Mouse (Mus musculus) ES-E14 (cell line): ENCODE data around the gene Spred3. TPM values are rescaled to one million over a fixed set of nuclear protein-coding genes. Genes with fewer than 3 reads are reported as not detected.

Source experiments
- DNase-seq: peaks from one replicate; pipeline ENCODE4 v3.0.0-alpha.2; 2013; ENCODE audit warnings: low read depth, low spot score
- H3K27ac ChIP-seq: 2 replicates; pipeline ENCODE4 v1.5.1; 2012; ENCODE audit warnings: low read depth, mild to moderate bottlenecking, low read length, moderate library complexity, mixed read lengths; ENCODE audit not compliant: poor library complexity, insufficient read depth, severe bottlenecking
- H3K36me3 ChIP-seq: 2 replicates; pipeline ENCODE4 v1.6.1; 2012; ENCODE audit warnings: mild to moderate bottlenecking, low read length, moderate library complexity, mixed read lengths; ENCODE audit not compliant: control insufficient read depth, poor library complexity, insufficient read depth, severe bottlenecking
- H3K4me1 ChIP-seq, 2 experiments: fragments of 150-350 bp in 1 of 2; sonication (generic) in 1 of 2; 2 replicates each; pipeline ENCODE4 v1.6.1; 2012; ENCODE audit warnings: low read length in 2 of 2, mild to moderate bottlenecking in 1 of 2, mixed read lengths in 1 of 2; ENCODE audit not compliant: control insufficient read depth in 2 of 2, insufficient read depth in 2 of 2, poor library complexity in 1 of 2
- H3K4me3 ChIP-seq, 2 experiments: fragments of 150-350 bp in 1 of 2; sonication (generic) in 1 of 2; 2 replicates each; pipeline ENCODE4 v1.5.1; 2012; ENCODE audit warnings: low read length in 2 of 2, low read depth in 1 of 2, mild to moderate bottlenecking in 1 of 2, mixed read lengths in 1 of 2; ENCODE audit not compliant: insufficient read depth in 1 of 2, poor library complexity in 1 of 2, severe bottlenecking in 1 of 2
- H3K9ac ChIP-seq: 2 replicates; pipeline ENCODE4 v1.6.1; 2012; ENCODE audit warnings: low read depth, mild to moderate bottlenecking, low read length, mixed read lengths; ENCODE audit not compliant: poor library complexity, insufficient read depth, severe bottlenecking
- H3K9me3 ChIP-seq: fragments of 150-350 bp; sonication (generic); 2 replicates; pipeline ENCODE4 v1.6.1; 2012; ENCODE audit warnings: low read depth, mild to moderate bottlenecking, low read length; ENCODE audit not compliant: control insufficient read depth, insufficient read depth
- CHD2 ChIP-seq: IDR thresholded peaks from 2 replicates; pipeline ENCODE4 v1.6.1; 2014; ENCODE audit warnings: mild to moderate bottlenecking, low read depth, low read length, inconsistent platforms
- HCFC1 ChIP-seq: IDR thresholded peaks from 2 replicates; pipeline ENCODE4 v1.6.1; 2012; ENCODE audit warnings: low read length, inconsistent platforms, borderline replicate concordance; ENCODE audit not compliant: insufficient read depth
- MAFK ChIP-seq: IDR thresholded peaks from 2 replicates; pipeline ENCODE4 v1.6.1; 2014; ENCODE audit warnings: mild to moderate bottlenecking, low read depth, low read length, inconsistent platforms; ENCODE audit not compliant: insufficient read depth
- ZC3H11A ChIP-seq: IDR thresholded peaks from 2 replicates; pipeline ENCODE4 v1.6.1; 2012; ENCODE audit warnings: low read depth, mild to moderate bottlenecking, inconsistent platforms, low read length, borderline replicate concordance
- ZNF384 ChIP-seq: IDR thresholded peaks from 2 replicates; pipeline ENCODE4 v1.6.1; 2012; ENCODE audit warnings: low read depth, low read length, inconsistent platforms
- in situ Hi-C, 2 experiments: fragments of 600-800 bp; cut with MboI; formaldehyde crosslinking; loops; one replicate each; pipeline ENCODE4 v1.15.1; 2025; ENCODE audit warnings: low sequenced_read_pairs in 2 of 2, inconsistent platforms in 1 of 2; ENCODE audit not compliant: unreplicated experiment in 2 of 2
- total RNA-seq: library from RNA; depleted of rRNA; stranded (reverse); fragments of 300-350 nt; gene quantifications from 2 replicates; pipeline ENCODE4 v1.2.3, GENCODE M21; 2012

Spred3 gene
- total RNA-seq, 1 experiment = 6.2 TPM

DNA sequence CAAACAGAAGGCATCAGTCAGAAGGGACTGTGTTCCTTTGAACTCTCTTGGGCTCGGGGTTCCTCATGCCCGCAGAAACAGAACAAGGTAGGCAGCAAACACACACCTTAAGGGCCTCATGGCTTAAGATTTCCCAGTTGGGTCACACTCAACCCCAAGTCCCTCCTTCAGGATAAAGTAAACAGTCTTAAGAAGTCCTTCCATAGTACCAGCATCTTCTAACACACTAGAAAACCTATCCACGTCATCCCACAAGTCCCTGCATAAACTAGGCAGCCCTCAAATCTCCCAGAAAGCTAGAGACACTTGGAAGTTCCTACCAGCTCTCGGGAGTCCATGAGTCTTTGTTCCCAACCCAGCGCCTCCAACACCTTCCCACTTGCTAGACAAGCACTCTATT, 7.9 kb downstream of the Spred3 start:
- Histone ChIP-seq H3K27ac (no peak overlapping the region), H3K36me3 (peaks cover 2% of the 10 kb centered on the region; the same call in 1 of the 2 replicates), H3K9ac (no peak overlapping the region), H3K9me3 (no peaks in the 10 kb centered on the region), H3K4me1 (peaks cover 5 to 23% of the 10 kb centered on the region in 2 experiments), H3K4me3 (no peak overlapping the region)
- DNase-seq = no peak
- in situ Hi-C loops = no loop called here
- TF ChIP-seq MAFK = no peak
- TF ChIP-seq CHD2 = no peak
- no peak for TF ChIP-seq ZNF384
- no peak for TF ChIP-seq HCFC1
- TF ChIP-seq ZC3H11A = no peak

DNA sequence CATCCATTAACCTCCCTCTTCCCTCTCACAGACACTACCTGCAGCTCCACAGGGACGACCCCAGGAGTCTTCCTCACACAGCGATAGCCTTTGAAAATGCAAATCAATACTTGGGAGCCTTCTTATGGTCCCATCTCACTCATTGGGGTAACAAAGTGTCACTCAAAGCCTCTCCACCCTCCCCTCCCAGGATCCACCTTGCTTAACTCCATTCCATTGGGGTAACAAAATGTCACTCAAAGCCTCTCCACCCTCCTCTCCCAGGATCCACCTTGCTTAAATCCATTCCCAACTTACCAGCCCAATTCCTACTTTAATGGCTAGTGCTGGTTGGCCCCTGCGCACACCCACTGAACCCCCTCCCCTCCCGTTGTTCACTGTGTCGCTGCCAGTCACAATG, 11.9 kb downstream of the Spred3 start:
- in situ Hi-C loops = no loop called here
- TF ChIP-seq HCFC1 = no peak
- peak; percentile 92 for TF ChIP-seq CHD2
- H3K9me3 ChIP-seq = no peaks in the 10 kb centered on the region
- H3K27ac ChIP-seq = no peak overlapping the region
- no peaks in the 10 kb centered on the region for H3K36me3 ChIP-seq
- H3K4me3 ChIP-seq = peak overlapping the region; percentile 44 to 67
- peak; percentile 89 for DNase-seq
- peak overlapping the region; percentile 53; the same call in 1 of the 2 replicates for H3K9ac ChIP-seq
- peaks cover 5 to 23% of the 10 kb centered on the region in 2 experiments for H3K4me1 ChIP-seq

GRCm38 (mm10) chr7:29155838-29156782, 14.1 kb downstream of the Spred3 start, which contains the start of gene Fam98c:
Fam98c (minus strand) TSS chr7:29156234.
- in situ Hi-C loops = no loop called here
- Histone ChIP-seq H3K27ac (peak within 1 kb of the TSS; percentile 15; the same call in 1 of the 2 replicates), H3K36me3 (no peaks in the 10 kb centered on the region), H3K4me1 (peaks cover 3 to 12% of the 10 kb centered on the region in 2 experiments; a peak in 2 of 4 replicates), H3K9ac (peak within 1 kb of the TSS; percentile 79), H3K9me3 (no peaks in the 10 kb centered on the region), H3K4me3 (peak within 1 kb of the TSS; percentile 83 to 89)
- TF ChIP-seq ZNF384 (0 out of 2 replicates have a peak, but pooled peaks have one; percentile 32), HCFC1 (0 out of 2 replicates have a peak, but pooled peaks have one; percentile 39), ZC3H11A (no peak), MAFK (no peak), CHD2 (no peak)
- DNase-seq = no peak

DNA sequence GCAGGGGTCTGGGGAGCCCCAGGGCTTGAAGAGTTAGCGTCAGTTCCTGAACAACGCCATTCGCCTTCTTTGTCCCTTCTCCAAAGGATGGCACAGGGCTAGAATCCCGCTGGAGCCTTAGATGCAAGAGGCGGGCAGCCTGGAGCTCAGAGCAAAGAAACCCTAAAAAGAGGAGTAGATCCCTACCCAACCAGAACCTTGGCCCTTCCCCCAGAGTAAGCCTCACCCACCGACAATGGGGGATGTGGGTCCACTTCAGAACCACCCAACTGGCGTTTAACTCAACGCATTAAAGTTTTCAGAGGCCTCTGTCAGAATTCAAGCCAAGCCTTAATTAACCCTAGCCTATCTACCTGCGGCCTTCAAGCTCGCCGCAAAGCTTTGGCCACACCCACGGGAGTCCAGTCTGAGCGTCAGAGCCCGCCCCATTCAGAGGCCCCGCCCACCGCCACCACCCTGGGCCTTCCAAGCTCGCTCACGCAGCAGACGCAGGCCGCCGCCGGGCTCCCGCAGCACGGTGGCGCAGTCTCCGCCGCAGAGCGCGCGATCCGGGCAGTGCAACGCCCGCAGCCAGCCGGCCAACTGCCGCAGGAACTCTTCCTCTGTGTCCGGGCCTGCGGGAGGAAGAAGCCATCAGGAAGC, 14.9 kb downstream of the Spred3 start:
- peak overlapping the region; percentile 15; the same call in 1 of the 2 replicates for H3K27ac ChIP-seq
- H3K36me3 ChIP-seq = no peaks in the 10 kb centered on the region
- H3K4me3 ChIP-seq = peak overlapping the region; percentile 83 to 89
- in situ Hi-C loops = no loop called here
- TF ChIP-seq ZNF384 (no peak), ZC3H11A (no peak), MAFK (no peak), HCFC1 (no peak), CHD2 (no peak)
- H3K4me1 ChIP-seq = peaks cover 3 to 12% of the 10 kb centered on the region in 2 experiments; a peak in 2 of 4 replicates
- no peak for DNase-seq
- peak overlapping the region; percentile 79 for H3K9ac ChIP-seq
- no peaks in the 10 kb centered on the region for H3K9me3 ChIP-seq
